20 mouse cellular contexts compared by ENCODE assay signal in genomic region chr11:96879359-96879758, GRCm38 (mm10). TPM values are rescaled to one million over a fixed set of nuclear protein-coding genes. Genes with fewer than 3 reads are reported as not detected.
A peak's percentile ranks its signal among the peaks of the same experiment; 100 is the strongest.
DNase-seq lines count a peak whose midpoint lies in the region; ATAC-seq and TF ChIP-seq lines count a peak whose summit lies in the region.
"Had no signal": no experiment of that assay in that cellular context is flagged by ENCODE, and none has a peak within 500 bp of the region (broad histone marks: within the 10 kb centered on the region; RNA-seq: fewer than 3 reads in every experiment).

No protein-coding gene starts in this region.

- DNase-seq in hindbrain, embryonic 10.5 days (ENCODE audit: low spot score), result peak; percentile 69
- no peak for DNase-seq in hindbrain, postnatal 0 days (ENCODE audit: low spot score)
- peak; percentile 67 for DNase-seq in embryo, embryonic 9.5 days (ENCODE audit: extremely low spot score)
- DNase-seq in neural tube, embryonic 11.5 days (ENCODE audit: low spot score), result no peak
- DNase-seq in layer of hippocampus, postnatal 36 days, result no peak
- no peak for DNase-seq in adrenal gland, adult 8-10 months
- no peak for DNase-seq in Muller cell, postnatal 12 days (ENCODE audit: inconsistent ontology term)
- DNase-seq: cerebellum, adult 2 months; gastrocnemius, postnatal 10 days; heart, postnatal 14 days; kidney, postnatal 14 days; layer of hippocampus, adult 9-11 months; liver; right cerebral cortex, postnatal 4 days had no signal

- no peaks in the 10 kb centered on the region for H3K36me3 ChIP-seq in hindbrain, embryonic 10.5 days
- no peaks in the 10 kb centered on the region for H3K36me3 ChIP-seq in hindbrain, postnatal 0 days (ENCODE audit: insufficient read depth, low read length)
- no peaks in the 10 kb centered on the region for H3K36me3 ChIP-seq in hindbrain, embryonic 12.5 days
- H3K36me3 ChIP-seq in neural tube, embryonic 11.5 days (ENCODE audit: control insufficient read depth, insufficient read depth, low read length), result no peaks in the 10 kb centered on the region
- H3K36me3 ChIP-seq: heart, embryonic 10.5 days had no signal

- peak overlapping the region; percentile 94 for H3K27ac ChIP-seq in hindbrain, embryonic 10.5 days
- H3K27ac ChIP-seq in hindbrain, postnatal 0 days, result no peak overlapping the region
- peak overlapping the region; percentile 100 for H3K27ac ChIP-seq in hindbrain, embryonic 12.5 days
- peak overlapping the region; percentile 100 for H3K27ac ChIP-seq in neural tube, embryonic 11.5 days (ENCODE audit: low read depth, low read length)
- H3K27ac ChIP-seq: heart, embryonic 10.5 days had no signal

- H3K4me3 ChIP-seq in hindbrain, embryonic 10.5 days, result peak overlapping the region; percentile 4; the same call in 1 of the 2 replicates
- no peak overlapping the region for H3K4me3 ChIP-seq in hindbrain, postnatal 0 days (ENCODE audit: low read length)
- no peak overlapping the region for H3K4me3 ChIP-seq in hindbrain, embryonic 12.5 days
- H3K4me3 ChIP-seq in neural tube, embryonic 11.5 days (ENCODE audit: low read depth, low read length), result no peak overlapping the region
- H3K4me3 ChIP-seq: heart, embryonic 10.5 days; myocyte had no signal

- no peaks in the 10 kb centered on the region for H3K27me3 ChIP-seq in hindbrain, embryonic 10.5 days (ENCODE audit: insufficient read depth, poor library complexity, severe bottlenecking)
- no peaks in the 10 kb centered on the region for H3K27me3 ChIP-seq in hindbrain, postnatal 0 days (ENCODE audit: insufficient read depth, low read length)
- no peaks in the 10 kb centered on the region for H3K27me3 ChIP-seq in hindbrain, embryonic 12.5 days
- H3K27me3 ChIP-seq in neural tube, embryonic 11.5 days (ENCODE audit: control insufficient read depth, insufficient read depth, low read length), result no peaks in the 10 kb centered on the region

- WGBS in hindbrain, embryonic 10.5 days, result 13% methylated on average over 7 of the region's 7 CpGs
- WGBS in hindbrain, postnatal 0 days, result 5% methylated on average over 7 of the region's 7 CpGs
- 8% methylated on average over 7 of the region's 7 CpGs for WGBS in hindbrain, embryonic 12.5 days
- WGBS in neural tube, embryonic 11.5 days, result 27% methylated on average over 7 of the region's 7 CpGs

- no peaks in the 10 kb centered on the region for H3K9me3 ChIP-seq in hindbrain, embryonic 10.5 days
- H3K9me3 ChIP-seq in hindbrain, postnatal 0 days (ENCODE audit: low read length), result no peaks in the 10 kb centered on the region
- H3K9me3 ChIP-seq in hindbrain, embryonic 12.5 days (replicated peaks), result no peaks in the 10 kb centered on the region
- H3K9me3 ChIP-seq in neural tube, embryonic 11.5 days (ENCODE audit: control insufficient read depth, low read length), result no peaks in the 10 kb centered on the region
- H3K9me3 ChIP-seq: heart, embryonic 10.5 days had no signal

- no peak for ATAC-seq in hindbrain, postnatal 0 days
- no peak for ATAC-seq in hindbrain, embryonic 12.5 days (ENCODE audit: low FRiP score)
- ATAC-seq in neural tube, embryonic 11.5 days (ENCODE audit: insufficient read depth, low FRiP score, low TSS enrichment), result no peak
- ATAC-seq: intestine, embryonic 16.5 days had no signal

- H3K4me1 ChIP-seq in hindbrain, embryonic 10.5 days (replicated peaks), result peaks cover 78% of the 10 kb centered on the region
- peaks cover 19% of the 10 kb centered on the region for H3K4me1 ChIP-seq in hindbrain, postnatal 0 days (ENCODE audit: insufficient read depth, low read length)
- peaks cover 57% of the 10 kb centered on the region for H3K4me1 ChIP-seq in hindbrain, embryonic 12.5 days
- peaks cover 38% of the 10 kb centered on the region for H3K4me1 ChIP-seq in neural tube, embryonic 11.5 days (ENCODE audit: control insufficient read depth, insufficient read depth, low read length)

- no peak overlapping the region for H3K4me2 ChIP-seq in hindbrain, postnatal 0 days (ENCODE audit: low read depth, low read length)
- no peak overlapping the region for H3K4me2 ChIP-seq in hindbrain, embryonic 12.5 days (replicated peaks)
- H3K4me2 ChIP-seq in neural tube, embryonic 11.5 days (ENCODE audit: low read depth), result no peak overlapping the region

- TF ChIP-seq CTCF in hindbrain, postnatal 0 days (IDR thresholded peaks at IDR 0.05; ENCODE audit: low read depth), result no peak

- no peak overlapping the region for H3K9ac ChIP-seq in hindbrain, postnatal 0 days (replicated peaks; ENCODE audit: low read length)
- no peak overlapping the region for H3K9ac ChIP-seq in hindbrain, embryonic 12.5 days
- 0 out of 2 replicates have a peak overlapping the region, but pooled peaks have one; percentile 32 for H3K9ac ChIP-seq in neural tube, embryonic 11.5 days (ENCODE audit: low read length)

RNA-seq across cellular contexts. Expression of gene Copz2, which starts 29.7 kb away (rescaled TPM):
- 42.9 and 44.2 TPM in 2 replicates for polyA plus RNA-seq in hindbrain, embryonic 10.5 days (2016; fragmentation: Nextera tagmentation; extraction: Ambion mirVana)
- total RNA-seq in hindbrain, postnatal 0 days (2014; rRNA removed), result 6.3 and 12.6 TPM in 2 replicates
- polyA plus RNA-seq in hindbrain, postnatal 0 days (2015; fragmentation: Nextera tagmentation; extraction: Ambion mirVana), result 26.4 and 28.1 TPM in 2 replicates
- 56.5 and 60.7 TPM in 2 replicates for polyA plus RNA-seq in hindbrain, embryonic 12.5 days (2016; fragmentation: Nextera tagmentation; extraction: Ambion mirVana)
- polyA plus RNA-seq in neural tube, embryonic 11.5 days (2014; fragmentation: Nextera tagmentation; extraction: Ambion mirVana), result 44.8 and 46.5 TPM in 2 replicates
- 1 to 10 TPM; 5.5 to 7.8 TPM for total RNA-seq in layer of hippocampus, postnatal 36 days (2021)
- total RNA-seq in adrenal gland, adult 8-10 months (2022), result 10 to 100 TPM; 60.6 to 73.0 (median 64.0) TPM

RNA-seq across cellular contexts. Expression of gene Cdk5rap3, which starts 36.9 kb away (rescaled TPM):
- polyA plus RNA-seq in hindbrain, embryonic 10.5 days (2016; fragmentation: Nextera tagmentation; extraction: Ambion mirVana), result 112 and 124 TPM in 2 replicates
- 44.9 and 56.5 TPM in 2 replicates for total RNA-seq in hindbrain, postnatal 0 days (2014; rRNA removed)
- 77.1 and 87.8 TPM in 2 replicates for polyA plus RNA-seq in hindbrain, postnatal 0 days (2015; fragmentation: Nextera tagmentation; extraction: Ambion mirVana)
- 98.8 and 98.9 TPM in 2 replicates for polyA plus RNA-seq in hindbrain, embryonic 12.5 days (2016; fragmentation: Nextera tagmentation; extraction: Ambion mirVana)
- 92.7 and 93.1 TPM in 2 replicates for polyA plus RNA-seq in neural tube, embryonic 11.5 days (2014; fragmentation: Nextera tagmentation; extraction: Ambion mirVana)
- 10 to 100 TPM; 32.8 to 34.0 TPM for total RNA-seq in layer of hippocampus, postnatal 36 days (2021)
- 10 to 100 TPM; 55.2 to 82.1 (median 71.5) TPM for total RNA-seq in adrenal gland, adult 8-10 months (2022)

RNA-seq across cellular contexts. Expression of gene Prr15l, which starts 48.5 kb away (rescaled TPM):
- 0.37 and 0.75 TPM in 2 replicates for polyA plus RNA-seq in hindbrain, embryonic 10.5 days (2016; fragmentation: Nextera tagmentation; extraction: Ambion mirVana)
- total RNA-seq in hindbrain, postnatal 0 days (2014; rRNA removed), result 0.10 and 0.75 TPM in 2 replicates
- polyA plus RNA-seq in hindbrain, postnatal 0 days (2015; fragmentation: Nextera tagmentation; extraction: Ambion mirVana), result 0.19 and 0.71 TPM in 2 replicates
- polyA plus RNA-seq in hindbrain, embryonic 12.5 days (2016; fragmentation: Nextera tagmentation; extraction: Ambion mirVana), result 0.53 and 1.5 TPM in 2 replicates
- polyA plus RNA-seq in neural tube, embryonic 11.5 days (2014; fragmentation: Nextera tagmentation; extraction: Ambion mirVana), result 0.57 and 0.78 TPM in 2 replicates
- not detected for total RNA-seq in layer of hippocampus, postnatal 36 days (2021)
- total RNA-seq in adrenal gland, adult 8-10 months (2022), result under 1 TPM in 3 of 4 experiments, not detected in 1; 0.28 to 0.70 (median 0.32) TPM
- total RNA-seq: gastrocnemius, postnatal 10 days; left cerebral cortex, postnatal 25 days; megakaryocyte progenitor cell, adult 5-6 weeks had no signal
- polyA plus RNA-seq: cerebellum, adult 2 months had no signal

RNA-seq across cellular contexts. Expression of gene Nfe2l1, which starts 49.6 kb away (rescaled TPM):
- polyA plus RNA-seq in hindbrain, embryonic 10.5 days (2016; fragmentation: Nextera tagmentation; extraction: Ambion mirVana), result 65.7 and 71.8 TPM in 2 replicates
- total RNA-seq in hindbrain, postnatal 0 days (2014; rRNA removed), result 91.4 and 92.8 TPM in 2 replicates
- 67.2 and 69.0 TPM in 2 replicates for polyA plus RNA-seq in hindbrain, postnatal 0 days (2015; fragmentation: Nextera tagmentation; extraction: Ambion mirVana)
- 82.8 and 88.2 TPM in 2 replicates for polyA plus RNA-seq in hindbrain, embryonic 12.5 days (2016; fragmentation: Nextera tagmentation; extraction: Ambion mirVana)
- 45.4 and 46.8 TPM in 2 replicates for polyA plus RNA-seq in neural tube, embryonic 11.5 days (2014; fragmentation: Nextera tagmentation; extraction: Ambion mirVana)
- 100 to 1,000 TPM; 201 to 234 TPM for total RNA-seq in layer of hippocampus, postnatal 36 days (2021)
- 100 to 1,000 TPM; 460 to 743 (median 603) TPM for total RNA-seq in adrenal gland, adult 8-10 months (2022)

Comparison
In these comparisons a context has a peak if more than half of its experiments do, and no peak if none do; other contexts are left out.
1. DNase-seq: peak in hindbrain, embryonic 10.5 days (single experiment) and embryo, embryonic 9.5 days (single experiment); none in hindbrain, postnatal 0 days (single experiment), neural tube, embryonic 11.5 days (single experiment), layer of hippocampus, postnatal 36 days (0 of 2), adrenal gland, adult 8-10 months (single experiment) and Muller cell, postnatal 12 days (single experiment).